Mouse (Mus musculus) olfactory bulb, adult 2 months (tissue): ENCODE measurements around the gene Rcor1.

Experiments
- CTCF ChIP-seq: fragments of 200-500 bp; IDR thresholded peaks from 2 replicates; pipeline ENCODE4 v1.5.1; 2012; ENCODE audit warnings: low read depth, mild to moderate bottlenecking, low read length, moderate library complexity; ENCODE audit not compliant: insufficient read depth
- POLR2A ChIP-seq: fragments of 200-500 bp; IDR thresholded peaks from 2 replicates; pipeline ENCODE4 v1.6.1; 2012; ENCODE audit warnings: mild to moderate bottlenecking, low read depth, low read length, moderate library complexity; ENCODE audit not compliant: insufficient read depth

DNA sequence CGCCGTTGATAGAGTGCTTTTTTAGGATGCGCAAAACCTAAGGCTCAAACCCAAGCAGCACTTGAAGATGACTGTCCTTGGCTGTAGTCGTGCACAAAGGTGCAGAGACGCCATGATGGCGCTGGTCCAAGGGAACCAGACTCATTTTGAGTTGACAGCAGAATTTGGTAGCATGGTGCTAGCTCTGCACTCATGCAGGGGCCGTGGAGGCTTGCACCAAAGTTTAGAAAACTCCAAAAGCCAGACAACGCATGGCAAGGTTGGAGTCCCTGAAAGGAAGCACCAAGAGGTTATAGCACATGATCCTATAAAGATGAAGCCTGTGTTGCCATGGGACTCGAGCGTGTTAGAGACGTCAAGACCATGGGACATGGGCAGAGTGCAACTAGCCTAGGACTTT is 21.1 kb upstream of the Rcor1 start:
- TF ChIP-seq POLR2A (no peak), CTCF (no peak)
